Mouse (Mus musculus) heart, adult 2 months (tissue): Measurements from ENCODE around the gene Prrx1.

Source experiments
- CTCF ChIP-seq: fragments of 200-600 bp; IDR thresholded peaks from 2 replicates; pipeline ENCODE4 v1.8.1; 2022; ENCODE audit warnings: antibody characterized with exemption, mild to moderate bottlenecking, moderate library complexity
- EP300 ChIP-seq: fragments of 200-500 bp; IDR thresholded peaks from 2 replicates; pipeline ENCODE4 v1.6.1; 2011; ENCODE audit warnings: low read depth, low read length, control low read depth; ENCODE audit not compliant: insufficient read depth
- POLR2A ChIP-seq: fragments of 200-500 bp; IDR thresholded peaks from 2 replicates; pipeline ENCODE4 v1.6.1; 2011; ENCODE audit warnings: mild to moderate bottlenecking, low read depth, low read length, control low read depth; ENCODE audit not compliant: insufficient read depth

DNA sequence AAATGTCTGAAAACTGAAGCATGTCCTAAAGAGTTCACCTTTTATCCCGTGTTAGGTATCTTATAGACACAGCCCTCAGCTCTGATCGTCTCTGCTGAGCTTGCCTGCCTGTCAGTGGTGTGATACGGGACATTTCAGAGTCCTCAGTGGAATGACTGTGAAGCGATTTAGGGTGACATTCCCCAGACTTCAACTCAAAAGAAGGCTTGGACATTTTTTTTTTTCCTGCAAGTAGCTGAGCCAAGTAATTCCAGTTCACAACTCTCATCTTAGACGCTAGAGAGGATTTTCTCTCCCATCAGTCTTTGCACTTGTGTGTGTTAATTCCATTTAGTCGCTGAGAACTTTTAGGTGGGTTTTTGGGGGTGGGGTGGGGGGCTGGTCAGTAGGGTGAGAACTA is 47.3 kb upstream of the Prrx1 start:
- TF ChIP-seq CTCF (no peak), POLR2A (no peak), EP300 (no peak)
